Mouse (Mus musculus): ENCODE measurements at regions not wholly inside any gene's neighbourhood (a gene's known extent, or its start where the extent isn't known, plus 50 kb on each side); places are given as distances from the start of the nearest gene placed in this dataset.

DNA sequence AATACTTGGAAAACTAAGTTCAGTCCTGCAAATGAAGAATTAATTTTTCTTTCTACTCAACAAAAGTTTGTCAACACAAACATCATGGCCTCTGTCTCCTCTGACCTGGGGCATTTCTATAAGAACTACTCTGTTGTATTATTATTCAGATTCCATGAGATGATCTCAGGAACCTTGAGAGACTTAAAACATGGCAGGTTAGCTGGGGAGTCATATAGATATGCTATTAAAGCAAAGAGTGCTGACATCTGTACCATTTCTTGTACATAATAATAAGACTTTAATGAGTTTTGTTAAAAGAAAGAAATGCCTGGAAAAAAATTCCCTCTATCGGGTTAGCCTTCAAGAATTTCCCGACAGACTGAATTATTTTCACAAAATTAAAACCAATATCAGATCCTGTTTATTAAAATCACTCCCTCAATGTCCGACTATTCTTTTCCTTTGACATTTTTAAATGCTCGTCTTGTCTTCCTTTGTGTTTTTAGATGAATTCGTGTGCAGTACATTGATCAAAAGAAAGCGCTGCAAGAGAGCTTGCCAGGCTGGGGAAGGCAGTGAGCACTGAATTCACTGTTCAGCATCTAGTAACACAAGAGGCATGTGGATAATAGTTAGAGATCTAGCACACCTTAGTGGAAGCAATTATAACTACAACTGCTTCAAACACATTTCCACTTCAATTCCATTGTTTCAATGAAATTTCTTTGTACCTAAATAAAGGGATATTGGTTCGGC lies 145.0 kb upstream of the Cxadr start:
- no peak for DNase-seq (ENCODE audit: low spot score)

DNA sequence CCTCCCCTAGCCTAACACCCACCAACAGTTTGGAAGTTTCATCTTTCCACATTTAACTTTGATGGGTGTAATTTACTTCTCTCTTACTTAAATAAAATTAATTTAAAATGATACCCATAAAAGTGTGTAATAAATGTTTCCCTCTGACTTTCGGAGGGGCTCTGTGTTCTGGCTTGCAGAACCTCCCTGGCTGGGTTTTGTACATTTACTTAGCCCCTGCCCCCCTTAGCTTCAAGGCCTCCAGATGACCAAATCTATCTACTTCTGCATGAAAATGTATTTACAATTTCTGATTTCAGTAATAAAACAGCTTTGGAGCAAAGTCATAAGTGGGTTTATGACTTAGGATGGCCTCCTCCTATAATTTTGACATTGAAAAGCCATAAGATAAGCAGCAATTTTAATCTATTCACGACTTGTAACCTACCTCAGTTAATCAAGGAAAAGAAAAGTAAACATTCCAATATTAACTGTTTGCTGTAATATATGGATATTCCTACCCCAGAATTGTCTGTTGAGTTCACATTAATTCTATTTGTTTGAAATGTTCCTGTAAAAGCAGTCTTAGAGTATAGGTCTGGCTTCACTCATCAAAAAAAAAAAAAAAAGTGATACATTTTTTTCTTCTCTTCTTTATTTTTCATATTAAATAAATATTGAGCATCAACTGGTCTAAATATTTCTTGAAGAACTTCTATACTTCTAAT lies 147.2 kb upstream of the Cxadr start:
- DNase-seq (ENCODE audit: low spot score), result no peak

DNA sequence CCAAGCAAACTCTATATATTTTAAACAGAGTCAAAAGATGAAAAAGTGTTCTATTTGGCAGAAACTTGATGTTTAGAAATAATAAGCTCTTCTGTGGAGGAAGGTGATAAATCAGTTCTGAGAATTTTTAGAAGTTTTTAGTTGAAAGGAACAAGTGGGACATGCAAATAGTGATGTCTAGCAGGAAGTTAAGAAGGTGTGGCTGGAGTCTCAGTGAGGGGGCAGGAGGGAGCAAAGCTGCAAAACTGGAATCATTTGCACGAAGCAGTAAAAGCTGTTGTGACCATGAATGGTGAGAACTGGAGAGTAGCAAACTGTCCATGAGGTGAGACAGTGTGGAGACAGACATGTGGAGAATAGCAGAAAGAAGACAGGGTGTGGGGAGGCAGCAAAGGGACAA lies 157.1 kb upstream of the Cxadr start:
- no peak for DNase-seq (ENCODE audit: low spot score)

DNA sequence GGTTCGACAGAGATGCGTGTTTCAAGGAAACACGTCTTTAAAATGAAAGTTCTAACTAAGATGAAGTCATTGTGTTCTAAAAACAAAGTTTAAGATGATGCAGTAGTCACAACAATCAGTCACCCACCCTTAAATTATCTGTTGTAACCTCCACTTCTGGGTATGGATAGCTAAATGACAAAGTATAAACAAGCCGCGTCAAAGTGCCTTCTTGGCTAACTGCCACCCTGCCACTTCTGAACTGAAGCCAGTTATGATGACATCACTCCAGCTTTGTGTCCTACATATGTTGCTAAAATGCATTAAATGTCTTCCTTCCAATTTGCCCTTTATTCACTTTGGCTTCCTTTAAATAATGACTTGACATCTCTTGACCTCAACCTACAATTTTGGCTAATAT lies 165.8 kb upstream of the Cxadr start:
- no peak for DNase-seq (ENCODE audit: low spot score)

DNA sequence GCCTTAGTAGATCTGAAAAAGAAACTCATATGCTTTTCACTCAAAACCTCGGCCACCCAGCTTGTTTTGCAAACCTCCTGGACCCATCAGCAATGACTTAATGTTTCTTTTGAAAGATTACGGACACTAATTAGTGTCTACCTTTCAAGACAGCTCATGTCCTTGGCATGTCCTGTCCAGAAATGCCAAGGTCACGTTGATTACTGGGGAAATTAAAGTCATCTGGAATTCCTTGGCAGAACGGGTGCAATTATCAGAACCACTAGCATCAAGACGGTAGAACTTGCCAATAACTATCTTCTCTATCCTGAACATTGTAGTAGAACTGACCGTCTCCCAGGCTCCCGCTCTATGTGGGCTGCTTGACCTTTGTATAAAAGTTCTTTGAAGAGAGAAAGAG lies 166.8 kb upstream of the Cxadr start:
- no peak for DNase-seq (ENCODE audit: low spot score)

DNA sequence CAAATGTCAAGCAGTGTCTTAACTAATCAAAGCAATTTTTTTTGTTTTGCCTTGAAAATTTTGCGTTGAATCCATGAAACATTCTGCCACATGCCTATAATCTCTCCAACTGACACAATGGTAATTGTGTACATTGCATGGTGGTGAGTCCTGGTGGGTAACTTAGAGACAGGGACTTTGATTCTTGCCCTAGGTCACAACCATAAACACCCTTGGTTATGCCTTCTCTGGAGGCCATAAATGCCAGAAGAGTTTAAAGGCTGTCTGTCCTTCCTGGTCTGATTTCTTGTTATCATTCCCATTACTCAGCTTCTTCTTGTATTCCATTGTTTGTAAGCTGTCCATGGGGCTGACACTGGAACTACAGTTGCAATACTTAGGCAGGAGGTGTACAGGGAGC lies 179.6 kb upstream of the Cxadr start:
- DNase-seq (ENCODE audit: low spot score), result no peak

DNA sequence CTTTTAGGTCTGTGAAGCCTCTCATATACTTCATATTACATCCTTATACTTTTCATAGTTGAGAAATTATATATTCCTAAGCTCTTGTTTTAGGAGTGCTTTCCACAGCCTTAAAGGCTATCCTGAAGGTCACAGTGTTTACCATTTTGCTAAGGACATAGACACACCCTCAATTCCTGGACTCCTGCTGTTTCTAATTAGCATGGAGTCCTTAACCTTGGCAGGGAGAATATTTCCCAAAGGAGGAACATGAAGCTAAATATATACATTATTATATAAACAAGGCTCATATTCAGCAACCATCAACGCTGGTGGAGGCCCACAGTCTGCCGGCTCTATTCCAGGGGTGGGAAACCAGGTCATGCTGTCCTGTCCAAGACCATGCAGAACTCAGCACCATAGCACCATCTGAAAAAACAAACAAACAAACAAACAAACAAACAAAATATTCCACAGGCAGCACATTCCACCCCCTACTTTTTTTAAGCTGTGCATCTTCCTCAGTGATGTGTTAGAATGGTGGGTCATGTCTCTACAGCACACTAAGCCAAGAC lies 180.9 kb upstream of the Cxadr start:
- DNase-seq (ENCODE audit: low spot score), result no peak

DNA sequence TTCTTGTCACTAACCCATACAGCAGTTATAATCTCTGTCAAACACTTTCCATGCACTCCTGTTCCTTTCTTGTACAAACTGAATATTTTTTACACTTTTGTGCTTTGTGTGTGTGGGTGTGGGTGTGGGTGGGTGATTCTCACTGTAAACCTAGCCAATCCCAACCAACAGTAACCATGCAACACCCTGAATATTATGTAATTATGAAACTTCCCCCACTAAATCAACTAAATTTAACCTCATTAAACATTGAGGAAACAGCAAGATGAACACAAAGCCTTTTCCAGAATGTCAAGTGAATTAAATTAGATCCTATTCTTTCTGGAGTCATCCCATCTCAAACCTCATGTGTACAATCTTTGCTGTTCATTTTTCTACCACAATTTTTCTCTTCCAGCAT lies 197.0 kb upstream of the Cxadr start:
- DNase-seq (ENCODE audit: low spot score), result no peak

DNA sequence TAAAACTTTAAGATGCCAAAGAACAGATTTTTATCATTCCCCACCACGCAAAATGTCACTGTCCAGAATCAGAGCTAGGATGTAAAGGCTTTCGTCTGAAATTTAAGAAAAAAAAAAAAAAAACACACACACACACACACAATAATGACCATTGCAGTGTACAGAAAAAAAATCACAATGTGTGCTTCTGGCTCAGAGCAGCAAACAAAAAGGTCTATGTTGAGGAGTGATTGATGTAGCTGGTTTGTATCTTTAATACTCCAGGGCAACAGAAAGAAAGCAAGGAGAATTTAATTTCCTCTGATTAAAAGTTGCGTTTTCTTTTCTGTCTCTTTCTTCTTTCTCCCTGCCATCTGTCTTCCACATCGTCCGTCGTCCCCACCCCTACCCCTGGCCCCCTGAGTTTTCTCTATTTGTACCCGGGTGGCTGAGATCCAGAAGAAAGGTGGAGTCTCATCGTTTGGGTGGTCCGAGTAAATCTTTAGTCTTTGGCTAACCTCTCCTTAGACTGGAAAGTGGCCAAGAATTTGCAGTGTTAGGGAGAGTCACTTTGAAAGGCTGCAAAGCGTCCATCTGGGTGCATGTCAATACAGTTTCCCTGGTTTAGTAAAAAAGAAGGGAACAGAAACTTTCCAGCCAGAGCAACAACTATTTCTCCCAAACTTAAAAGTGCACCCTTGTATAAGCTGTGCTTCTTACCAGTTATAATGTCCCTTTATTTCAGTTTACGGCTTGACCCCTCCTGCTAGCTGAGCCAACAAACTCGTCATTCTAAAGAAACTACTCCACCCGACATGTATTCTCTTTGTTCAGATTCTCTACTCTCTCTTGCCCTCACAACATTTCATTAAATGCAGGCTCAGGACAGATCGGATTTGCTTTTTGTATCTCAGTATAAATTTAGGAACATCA lies 199.6 kb upstream of the Cxadr start:
- no peak for DNase-seq (ENCODE audit: low spot score)

DNA sequence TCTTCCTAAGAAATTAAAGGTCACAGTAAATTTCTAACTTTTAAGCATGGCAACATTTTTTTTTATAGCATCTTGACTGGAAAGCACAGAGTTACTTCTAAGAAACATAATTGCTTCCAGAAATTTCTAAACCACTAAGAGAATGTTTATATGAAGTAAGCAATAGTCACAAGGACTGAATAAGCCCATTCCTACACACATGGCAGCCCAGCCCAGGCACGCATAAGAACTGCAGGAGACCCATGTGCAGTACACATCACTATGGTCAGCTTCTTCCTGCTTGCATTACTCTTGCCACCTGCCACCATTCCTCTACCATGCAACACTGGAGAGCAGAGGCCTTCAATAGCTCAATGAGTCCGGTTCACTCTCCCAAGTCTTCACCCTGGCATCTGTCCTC lies 201.4 kb upstream of the Cxadr start:
- DNase-seq (ENCODE audit: low spot score), result no peak

DNA sequence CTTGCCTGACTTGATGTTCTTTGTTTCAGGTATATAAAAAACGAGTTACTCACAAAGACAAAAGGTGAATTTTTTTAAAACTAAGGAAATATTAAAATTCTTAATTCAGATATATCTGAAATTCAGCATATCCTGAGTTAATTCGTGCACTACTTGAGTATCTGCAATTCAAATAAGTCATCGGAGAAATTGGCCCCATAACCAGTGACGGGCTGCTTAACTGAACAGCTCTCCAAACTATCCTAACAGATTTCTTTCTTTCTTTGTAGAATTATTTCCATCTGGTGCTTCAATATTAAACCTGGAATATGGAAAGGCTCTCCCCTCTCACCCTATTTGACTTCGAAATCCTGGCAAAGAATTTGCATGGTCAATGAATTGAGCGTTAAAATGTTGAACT lies 202.2 kb upstream of the Cxadr start:
- DNase-seq (ENCODE audit: low spot score), result no peak

DNA sequence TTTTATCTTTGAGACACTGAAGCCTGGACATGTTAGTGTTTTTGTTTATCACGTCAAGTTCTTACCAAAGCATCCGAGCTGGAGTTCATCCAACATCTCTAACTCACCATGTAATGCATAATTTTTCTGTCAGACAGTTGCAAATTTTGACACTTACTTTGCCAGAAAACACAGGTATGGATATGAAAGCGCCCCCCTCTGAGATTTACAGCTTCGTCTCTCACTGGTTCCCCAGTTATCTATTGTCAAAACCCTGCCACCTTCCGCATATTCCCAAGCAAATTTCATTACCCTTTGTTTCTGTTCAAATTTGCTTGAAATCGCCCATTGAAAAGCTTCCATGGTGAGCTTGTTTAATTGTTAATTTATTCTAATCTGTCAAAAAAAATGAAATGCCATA lies 202.7 kb upstream of the Cxadr start:
- DNase-seq (ENCODE audit: low spot score), result no peak

DNA sequence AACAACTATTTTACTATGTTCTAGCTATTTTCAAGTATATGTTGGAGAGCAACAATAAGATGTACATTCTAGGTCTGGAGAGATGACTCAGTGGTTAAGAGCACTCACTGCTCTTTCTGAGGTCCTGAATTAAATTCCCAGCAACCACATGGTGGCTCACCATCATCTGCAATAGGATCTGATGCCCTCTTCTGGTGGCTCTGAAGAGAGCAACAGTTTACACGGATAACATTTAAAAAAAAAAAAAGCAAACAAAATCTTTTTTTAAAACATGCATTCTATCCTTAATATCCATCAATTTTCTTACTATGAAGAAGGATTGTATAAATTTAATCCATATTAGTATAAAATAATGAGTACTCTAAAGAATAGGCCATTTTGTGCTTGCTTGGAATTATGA lies 204.7 kb upstream of the Cxadr start:
- DNase-seq (ENCODE audit: low spot score), result no peak

DNA sequence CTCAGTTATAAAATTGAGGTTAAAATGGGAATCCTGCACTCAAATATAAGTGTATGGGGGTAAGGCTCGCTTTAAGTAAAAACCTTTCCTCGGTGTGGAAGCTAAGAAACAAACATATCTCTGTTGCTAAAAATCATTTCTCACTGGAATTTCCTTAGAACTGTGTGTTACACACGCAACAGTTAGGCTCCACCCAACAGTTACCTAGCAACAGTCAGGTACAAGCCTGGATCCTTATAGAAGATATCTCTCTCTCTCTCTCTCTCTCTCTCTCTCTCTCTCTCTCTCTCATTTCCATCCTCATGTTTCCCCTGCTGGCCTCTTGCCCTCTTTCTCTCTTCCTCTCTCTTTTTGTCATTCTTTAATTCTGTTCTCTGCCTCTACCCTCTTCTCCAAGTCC lies 211.1 kb upstream of the Cxadr start:
- DNase-seq (ENCODE audit: low spot score), result no peak

DNA sequence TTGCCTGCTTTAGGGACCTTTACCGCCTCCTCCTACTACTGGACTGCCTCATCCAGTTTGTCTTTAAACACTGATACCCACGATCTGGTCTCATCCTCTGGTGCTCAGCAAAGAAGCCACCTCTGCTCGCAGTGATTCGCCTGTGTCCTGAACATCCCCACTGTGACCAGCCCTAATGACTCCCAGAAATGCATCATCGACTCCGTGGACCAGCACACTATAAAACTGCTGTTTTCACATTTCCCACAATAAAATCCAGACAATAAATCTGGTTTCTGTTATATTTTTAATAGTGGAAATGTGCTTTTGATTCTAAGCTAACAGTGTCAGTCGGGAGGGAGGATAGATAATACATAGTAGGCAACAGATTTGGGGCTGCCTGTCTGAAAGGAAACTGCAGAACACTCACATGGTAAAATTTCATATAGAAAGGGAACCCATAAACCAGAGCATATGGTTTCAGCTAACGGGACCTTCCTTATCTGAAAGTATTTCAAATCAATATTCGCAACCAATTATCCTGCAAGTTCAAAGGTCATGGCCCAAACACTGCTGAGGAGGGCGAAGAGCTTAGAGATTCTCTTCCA lies 233.7 kb upstream of the Cxadr start:
- DNase-seq (ENCODE audit: low spot score), result no peak

DNA sequence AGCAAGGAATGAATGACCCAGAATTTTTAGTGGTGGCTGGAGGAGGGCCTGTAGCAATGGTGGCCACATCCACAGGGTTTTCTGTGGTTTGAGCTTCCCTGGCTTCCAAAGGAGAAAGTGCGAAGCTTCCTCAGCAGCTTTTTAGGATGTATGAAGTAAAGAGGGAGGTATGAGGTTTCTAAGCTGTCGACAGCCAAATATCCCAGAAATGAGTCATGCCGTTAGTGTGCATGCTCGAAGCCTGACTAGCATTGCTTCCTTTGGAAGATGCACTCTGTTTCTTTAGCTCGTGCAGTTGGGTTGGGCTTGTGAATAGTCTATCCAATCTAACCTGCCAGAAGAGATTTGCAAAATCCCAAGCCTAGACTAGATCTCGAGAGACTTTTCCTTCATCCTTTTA lies 240.8 kb upstream of the Cxadr start:
- DNase-seq (ENCODE audit: low spot score), result no peak

DNA sequence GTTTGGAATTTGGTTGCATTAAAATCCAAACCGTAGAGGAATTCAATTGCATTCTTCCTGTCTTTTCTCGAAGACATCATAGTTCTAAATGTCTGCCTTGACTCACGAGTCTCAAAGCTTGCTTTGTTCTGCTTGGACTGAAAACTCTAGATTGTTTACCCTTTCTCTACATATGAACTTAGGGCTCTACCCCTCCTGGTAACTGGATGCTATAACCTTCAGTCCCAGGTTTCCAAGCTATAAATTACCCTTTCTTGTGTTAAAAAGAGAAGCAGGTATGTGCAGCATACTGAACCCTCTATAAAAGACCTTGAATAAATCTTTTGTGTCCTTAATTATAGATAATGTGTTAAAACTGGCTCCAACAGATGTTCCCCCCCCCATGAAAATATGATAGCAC lies 243.7 kb upstream of the Cxadr start:
- DNase-seq (ENCODE audit: low spot score), result no peak

DNA sequence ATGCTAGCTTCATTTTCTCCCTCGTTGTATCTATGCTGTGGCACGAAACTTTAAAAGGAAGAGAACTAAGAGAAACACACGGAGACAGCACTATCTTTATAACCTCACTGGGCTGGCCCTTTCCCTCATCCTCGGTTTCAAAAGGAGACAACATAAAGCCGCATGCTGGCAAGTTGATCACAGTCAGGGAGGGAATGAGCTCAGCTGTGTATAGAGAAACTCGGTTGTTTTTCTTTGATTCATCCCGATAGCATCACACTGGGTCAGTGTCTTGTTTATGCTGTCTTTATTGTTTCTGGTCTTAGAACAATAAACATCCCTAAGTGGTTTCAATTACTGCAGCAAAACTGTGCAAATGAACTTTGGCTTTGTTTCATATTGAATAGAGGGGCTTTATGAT lies 249.2 kb upstream of the Cxadr start:
- no peak for DNase-seq (ENCODE audit: low spot score)

DNA sequence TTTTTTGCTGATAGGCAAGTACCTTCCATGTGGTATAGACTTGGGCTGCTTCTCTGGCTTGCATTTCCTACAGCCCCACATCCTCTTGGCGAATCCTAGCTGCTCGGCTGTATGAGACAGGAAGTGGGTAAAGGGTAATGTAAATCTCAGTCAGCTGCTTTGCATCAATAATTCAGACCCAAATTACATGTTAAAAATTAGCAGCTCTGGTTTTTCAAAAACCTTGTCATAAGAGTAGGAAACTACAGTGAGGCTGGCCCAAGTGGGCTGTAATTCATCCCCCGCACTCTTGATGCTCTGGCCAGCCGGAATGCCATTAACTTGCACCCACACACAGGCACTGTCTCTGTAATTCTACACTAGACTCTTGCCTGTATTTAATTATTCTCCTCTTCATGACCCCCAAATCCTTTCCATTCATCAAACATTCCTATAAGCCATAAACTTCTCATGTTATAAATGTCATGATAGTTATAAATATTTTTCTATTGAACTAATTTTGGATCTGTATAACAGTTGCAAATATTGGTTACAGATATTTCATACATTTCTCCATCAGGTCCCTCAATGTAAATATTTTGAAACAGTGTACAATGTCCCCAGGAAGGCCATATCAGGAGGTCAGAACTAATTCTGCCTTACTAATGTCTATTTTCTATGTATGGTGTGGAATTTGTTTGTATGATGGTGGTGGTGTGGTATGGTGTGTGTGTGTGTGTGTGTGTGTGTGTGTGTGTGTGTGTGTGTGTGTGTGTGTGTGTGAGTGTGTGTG lies 261.0 kb upstream of the Cxadr start:
- no peak for DNase-seq (ENCODE audit: low spot score)

DNA sequence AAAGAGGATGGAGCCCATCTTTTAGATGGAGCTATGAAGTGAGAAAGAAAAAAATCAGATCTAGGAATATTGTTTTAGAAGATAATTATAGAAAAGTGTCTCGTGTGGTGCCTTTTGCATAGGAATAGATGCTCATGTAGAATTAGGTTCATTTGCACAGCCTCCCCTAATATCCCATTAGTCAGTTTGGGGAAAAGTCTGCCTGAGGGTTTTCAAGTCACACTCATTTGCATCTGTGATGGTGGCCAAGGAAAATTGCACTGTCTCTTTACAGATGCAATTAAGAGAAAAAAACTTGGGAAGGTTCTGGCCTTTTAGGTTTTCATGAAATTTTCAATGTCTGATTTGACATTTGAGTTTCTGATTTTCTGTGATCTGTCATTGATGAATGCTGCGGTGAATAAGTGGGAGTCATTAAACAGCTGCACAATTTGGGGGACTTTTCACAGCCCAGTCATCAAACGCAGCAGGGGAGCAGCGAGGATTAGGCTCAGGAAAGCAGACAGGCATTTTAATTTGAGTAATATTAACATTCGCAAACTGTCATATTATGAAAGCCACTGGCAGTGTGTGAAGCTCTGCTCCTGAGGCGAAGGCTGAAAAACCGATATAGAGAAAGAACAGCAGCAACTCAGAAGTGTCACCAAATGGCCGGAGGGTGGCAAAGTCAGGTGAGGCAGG lies 281.5 kb upstream of the Cxadr start:
- DNase-seq (ENCODE audit: low spot score), result no peak

DNA sequence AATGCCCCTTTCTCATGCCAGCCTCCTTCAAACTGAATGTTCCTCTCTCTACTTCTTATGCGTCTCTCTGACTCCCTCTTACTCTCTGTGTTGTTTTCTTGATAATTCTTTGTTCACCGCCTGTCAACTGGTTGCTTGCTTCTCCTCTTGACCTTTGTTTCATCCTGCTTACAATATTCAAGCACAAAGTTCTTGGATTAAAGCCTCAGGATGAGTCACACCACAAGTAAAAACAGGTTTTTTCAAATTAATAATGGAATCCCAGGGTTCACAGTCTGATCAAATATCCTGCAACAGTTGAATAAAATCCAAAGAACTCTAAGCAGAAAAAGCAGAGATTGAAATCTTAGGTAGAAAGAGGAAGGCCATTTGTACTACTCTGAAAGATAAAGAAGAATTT lies 285.9 kb upstream of the Cxadr start:
- DNase-seq (ENCODE audit: low spot score), result no peak

Measured in T-cell, adult 2 months (primary cell).